Mouse (Mus musculus): ENCODE measurements around the gene Apex2.
"Not testable (repeated sequence)": the region's sequence is repeated elsewhere in the genome, so short reads cannot be mapped to it uniquely, and the experiment has no call there.

Apex2 gene

DNA sequence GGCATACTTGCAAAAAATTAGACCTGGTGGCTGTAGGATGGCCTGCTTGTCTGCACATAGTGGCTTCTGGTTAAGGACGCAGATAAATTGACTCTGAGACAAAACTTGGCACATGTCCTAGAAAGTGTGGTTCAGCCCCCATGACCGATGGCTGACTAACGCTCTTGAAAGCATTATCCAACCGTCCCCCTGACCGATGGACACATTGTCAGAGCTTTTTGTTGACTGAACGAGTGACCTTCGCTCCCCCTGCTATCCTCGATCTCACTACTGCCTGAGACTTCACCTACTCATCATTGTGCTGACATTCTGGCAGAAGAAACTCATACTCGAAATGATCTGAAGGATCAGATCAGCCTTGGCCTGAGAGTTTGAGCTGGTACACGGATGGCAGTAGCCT, 101.9 kb downstream of the Apex2 start:
- DNase-seq (ENCODE audit: low read depth, low spot score): not testable (repeated sequence)

GRCm38 (mm10) chrX:150486314-150487030, 103.2 kb downstream of the Apex2 start:
- DNase-seq (ENCODE audit: low read depth, low spot score): not testable (repeated sequence)

DNA sequence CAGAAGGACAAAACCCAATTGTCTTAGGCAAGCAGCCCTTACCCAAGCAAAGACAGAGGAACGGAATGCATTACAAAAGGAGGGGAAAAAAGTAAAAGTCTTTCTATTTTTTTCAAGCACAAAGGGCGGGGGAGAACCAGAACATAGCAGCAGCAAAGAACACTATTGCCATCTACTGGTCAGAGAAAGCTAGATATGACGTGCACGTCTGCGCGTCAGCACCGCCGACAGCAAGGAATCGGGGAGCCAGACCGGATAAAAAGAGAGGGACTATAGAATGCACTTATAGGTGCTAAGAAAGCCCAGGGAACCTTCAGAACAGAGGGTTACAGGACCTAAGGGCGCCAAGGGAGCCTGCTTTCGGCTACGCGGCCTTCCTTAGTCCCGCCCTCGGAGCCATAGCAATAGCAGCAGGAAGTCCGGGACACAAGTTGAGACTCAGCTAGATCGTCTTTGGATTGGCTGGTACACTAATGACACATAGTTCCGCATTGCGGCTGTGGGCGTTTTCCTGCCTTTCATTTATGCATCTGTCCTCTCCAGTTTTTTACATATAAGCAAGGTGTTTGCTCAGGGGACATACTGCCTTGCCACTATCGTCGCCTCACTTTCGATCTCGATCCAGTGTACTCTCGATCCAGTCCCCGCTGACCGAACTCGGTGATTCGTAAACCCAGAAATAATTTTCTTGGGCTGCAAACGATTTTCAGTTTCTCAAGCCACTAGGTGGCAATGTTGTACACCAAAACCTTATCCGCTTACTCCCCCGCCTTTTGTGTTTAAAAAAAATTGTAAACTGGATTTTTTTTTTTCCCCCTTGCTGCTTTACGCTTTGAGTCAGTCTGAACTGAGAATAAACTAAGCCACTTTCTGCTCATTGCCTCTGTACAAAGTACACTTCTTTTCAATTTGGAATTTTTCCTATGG, 111.6 kb downstream of the Apex2 start:
- DNase-seq (ENCODE audit: low read depth, low spot score): peak; percentile 75

DNA sequence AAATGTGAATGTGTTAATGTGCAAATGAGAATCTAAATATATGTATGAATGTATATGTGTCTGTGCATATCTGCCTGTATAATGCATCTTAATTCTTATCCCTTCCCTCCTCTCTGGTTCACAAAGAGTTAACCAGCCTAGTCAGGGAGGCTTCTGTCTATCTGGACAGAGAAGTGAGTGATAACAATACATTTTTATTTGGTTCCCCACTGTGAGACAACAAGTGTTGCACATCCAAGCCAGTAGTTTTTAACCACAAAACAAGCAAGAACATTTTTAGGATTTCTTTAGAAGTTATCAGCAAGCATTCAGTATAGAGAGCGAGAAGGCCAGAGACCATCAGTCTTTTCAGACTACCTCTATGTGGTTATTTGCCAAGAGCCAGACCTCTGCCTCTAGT, 118.3 kb downstream of the Apex2 start:
- no peak for DNase-seq (ENCODE audit: low read depth, low spot score)

All from embryo, embryonic 11.5 days (tissue).